Mouse (Mus musculus): ENCODE results near the gene Tbc1d2b. TPM values are rescaled to one million over a fixed set of nuclear protein-coding genes. Genes with fewer than 3 reads are reported as not detected.
A peak's percentile ranks its signal among the peaks of the same experiment; 100 is the strongest.

The Tbc1d2b gene
- polyA plus RNA-seq, 1 experiment from 2014 or later: 5.1 TPM

DNA sequence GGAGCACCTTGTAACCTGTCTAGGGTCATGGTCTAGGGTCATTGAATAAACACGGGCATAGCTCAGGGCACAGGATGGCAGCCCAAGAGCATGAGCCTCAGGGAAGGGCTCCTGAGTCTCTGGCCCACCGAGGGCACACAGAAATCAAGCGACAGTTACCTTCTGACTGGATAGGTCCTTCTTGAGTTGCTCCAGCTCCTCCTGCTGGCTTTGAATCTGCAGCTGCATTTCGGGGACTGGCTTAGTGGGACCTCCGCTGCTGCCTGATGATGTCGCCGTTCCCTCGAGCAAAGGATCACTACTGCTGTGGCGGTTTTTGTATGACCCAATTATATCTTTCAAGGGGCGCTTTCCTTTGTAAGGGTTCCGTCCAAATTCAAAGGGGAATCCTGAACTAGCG is 43.4 kb downstream of the Tbc1d2b start:
- H3K27ac ChIP-seq (ENCODE audit: low read depth, low read length): no peak overlapping the region
- no peak for ATAC-seq
- WGBS: 83% methylated on average over 12 of the region's 12 CpGs
- H3K36me3 ChIP-seq (ENCODE audit: control insufficient read depth, insufficient read depth, low read length): peaks cover 6% of the 10 kb centered on the region
- no peak overlapping the region for H3K4me2 ChIP-seq (ENCODE audit: low read length)
- no peak overlapping the region for H3K9ac ChIP-seq (ENCODE audit: low read depth, low read length)
- no peaks in the 10 kb centered on the region for H3K4me1 ChIP-seq (ENCODE audit: control insufficient read depth, insufficient read depth, low read depth, low read length)
- no peak overlapping the region for H3K4me3 ChIP-seq (ENCODE audit: low read length)
- H3K27me3 ChIP-seq (replicated peaks; ENCODE audit: control insufficient read depth, insufficient read depth, low read length): no peaks in the 10 kb centered on the region
- no peaks in the 10 kb centered on the region for H3K9me3 ChIP-seq (ENCODE audit: control insufficient read depth, low read length)

DNA sequence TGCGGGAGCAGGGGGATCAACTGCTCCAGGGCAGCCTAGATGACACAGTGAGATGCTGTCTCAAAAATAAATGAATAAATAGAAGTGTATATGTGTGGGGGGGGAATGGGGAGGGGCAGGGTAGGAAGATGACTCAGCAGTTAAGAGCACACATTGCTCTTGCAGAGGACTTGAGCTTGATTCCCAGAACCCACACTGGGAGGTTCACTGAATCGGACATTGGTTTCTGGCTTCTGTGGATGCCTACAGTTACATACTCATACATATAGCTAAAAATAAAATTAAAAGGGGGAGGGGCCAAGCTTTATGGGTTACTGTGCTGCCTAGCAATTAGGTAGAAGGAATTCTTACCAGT is 43.9 kb downstream of the Tbc1d2b start:
- H3K27ac ChIP-seq (ENCODE audit: low read depth, low read length): no peak overlapping the region
- H3K27me3 ChIP-seq (replicated peaks; ENCODE audit: control insufficient read depth, insufficient read depth, low read length): no peaks in the 10 kb centered on the region
- ATAC-seq: no peak
- WGBS: 82% methylated on average over 2 of the region's 2 CpGs
- H3K36me3 ChIP-seq (ENCODE audit: control insufficient read depth, insufficient read depth, low read length): peaks cover 11% of the 10 kb centered on the region
- H3K4me2 ChIP-seq (ENCODE audit: low read length): no peak overlapping the region
- H3K4me1 ChIP-seq (ENCODE audit: control insufficient read depth, insufficient read depth, low read depth, low read length): no peaks in the 10 kb centered on the region
- no peak overlapping the region for H3K9ac ChIP-seq (ENCODE audit: low read depth, low read length)
- no peaks in the 10 kb centered on the region for H3K9me3 ChIP-seq (ENCODE audit: control insufficient read depth, low read length)
- H3K4me3 ChIP-seq (ENCODE audit: low read length): no peak overlapping the region

DNA sequence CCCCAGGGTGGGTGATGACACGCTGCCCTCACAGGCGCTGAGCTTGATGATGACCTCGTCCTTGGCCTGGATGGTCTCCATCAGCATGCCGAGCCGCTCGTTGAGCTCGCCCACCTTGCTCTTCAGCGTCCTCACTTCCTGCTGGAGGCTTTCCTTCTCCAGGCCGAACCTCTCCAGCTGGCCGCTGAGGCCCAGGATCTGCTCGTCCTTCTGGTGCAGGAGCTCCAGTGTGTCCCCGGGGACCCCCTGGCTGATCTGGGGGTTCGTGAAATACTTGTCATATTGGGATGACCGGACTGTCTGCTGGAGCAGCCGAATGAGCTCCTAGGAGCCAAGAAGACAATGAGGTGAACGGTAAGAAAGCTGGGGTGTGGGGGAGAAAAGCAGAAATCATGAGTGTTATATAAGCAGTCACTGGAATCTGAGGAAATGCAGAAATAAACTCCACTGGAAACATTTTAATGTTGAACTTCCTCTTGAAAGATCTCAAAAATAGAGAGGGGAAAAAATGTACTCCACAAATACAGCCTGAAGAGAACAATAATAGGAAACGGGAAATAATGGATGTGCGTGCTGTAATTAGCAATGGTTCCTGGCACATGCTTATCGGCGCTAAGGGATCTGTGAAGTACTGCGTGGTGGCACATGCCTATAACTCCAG is 44.4 kb downstream of the Tbc1d2b start:
- ATAC-seq: 0 out of 2 replicates have a peak, but pooled peaks have one; percentile 40
- H3K9ac ChIP-seq (ENCODE audit: low read depth, low read length): no peak overlapping the region
- H3K9me3 ChIP-seq (ENCODE audit: control insufficient read depth, low read length): no peaks in the 10 kb centered on the region
- H3K27me3 ChIP-seq (replicated peaks; ENCODE audit: control insufficient read depth, insufficient read depth, low read length): no peaks in the 10 kb centered on the region
- no peak overlapping the region for H3K27ac ChIP-seq (ENCODE audit: low read depth, low read length)
- WGBS: 85% methylated on average over 21 of the region's 21 CpGs
- peaks cover 11% of the 10 kb centered on the region for H3K36me3 ChIP-seq (ENCODE audit: control insufficient read depth, insufficient read depth, low read length)
- no peak overlapping the region for H3K4me2 ChIP-seq (ENCODE audit: low read length)
- H3K4me1 ChIP-seq (ENCODE audit: control insufficient read depth, insufficient read depth, low read depth, low read length): no peaks in the 10 kb centered on the region
- H3K4me3 ChIP-seq (ENCODE audit: low read length): no peak overlapping the region

DNA sequence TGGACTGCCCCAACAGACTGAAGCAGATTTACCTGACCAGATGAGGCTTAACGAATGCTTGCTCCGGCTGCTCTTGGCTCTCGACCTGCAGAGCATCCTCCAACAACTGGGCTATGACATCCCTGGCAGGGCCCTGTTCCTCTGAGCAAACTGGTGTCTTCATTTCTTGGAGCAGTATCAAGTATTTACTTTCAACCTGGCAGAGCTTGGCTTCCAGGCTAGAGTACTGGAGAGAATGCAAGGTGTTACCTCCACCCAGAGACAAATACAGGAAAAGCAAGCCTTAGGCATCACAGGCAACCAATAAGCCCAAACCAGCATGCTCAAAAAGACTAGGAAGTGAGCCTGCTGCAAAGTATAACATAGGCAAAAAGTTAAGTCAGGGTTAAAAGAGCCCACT is 48.3 kb downstream of the Tbc1d2b start:
- Histone ChIP-seq H3K9ac (ENCODE audit: low read depth, low read length) (no peak overlapping the region), H3K36me3 (ENCODE audit: control insufficient read depth, insufficient read depth, low read length) (peaks cover 26% of the 10 kb centered on the region), H3K27me3 (replicated peaks; ENCODE audit: control insufficient read depth, insufficient read depth, low read length) (no peaks in the 10 kb centered on the region), H3K4me3 (ENCODE audit: low read length) (no peak overlapping the region), H3K4me2 (ENCODE audit: low read length) (no peak overlapping the region), H3K9me3 (ENCODE audit: control insufficient read depth, low read length) (no peaks in the 10 kb centered on the region), H3K4me1 (ENCODE audit: control insufficient read depth, insufficient read depth, low read depth, low read length) (no peaks in the 10 kb centered on the region), H3K27ac (ENCODE audit: low read depth, low read length) (no peak overlapping the region)
- no peak for ATAC-seq
- WGBS: 83% methylated on average over 3 of the region's 3 CpGs

DNA sequence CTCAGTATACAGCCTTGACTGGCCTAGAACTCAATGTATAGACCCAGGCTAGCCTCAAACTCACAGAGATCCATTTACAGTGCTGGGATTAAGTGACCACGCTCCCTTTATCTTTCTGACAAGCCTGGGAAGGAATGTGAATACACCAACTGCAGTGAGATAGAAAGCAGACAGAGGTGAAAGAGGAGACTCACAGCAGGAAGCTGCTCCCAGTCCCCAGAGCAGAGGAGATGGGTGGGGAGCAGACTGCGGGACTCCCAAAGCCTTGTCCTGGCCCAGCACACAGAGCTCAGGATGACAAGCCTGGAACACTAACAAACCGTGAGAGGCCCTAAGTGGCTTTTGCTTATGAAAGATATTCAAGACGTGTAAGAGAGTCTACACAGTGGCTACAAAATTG is 53.1 kb downstream of the Tbc1d2b start:
- ATAC-seq: no peak
- Histone ChIP-seq H3K9me3 (ENCODE audit: control insufficient read depth, low read length) (no peaks in the 10 kb centered on the region), H3K4me2 (ENCODE audit: low read length) (no peak overlapping the region), H3K27me3 (replicated peaks; ENCODE audit: control insufficient read depth, insufficient read depth, low read length) (no peaks in the 10 kb centered on the region), H3K27ac (ENCODE audit: low read depth, low read length) (no peak overlapping the region), H3K4me3 (ENCODE audit: low read length) (no peak overlapping the region), H3K36me3 (ENCODE audit: control insufficient read depth, insufficient read depth, low read length) (peaks cover 29% of the 10 kb centered on the region), H3K9ac (ENCODE audit: low read depth, low read length) (no peak overlapping the region), H3K4me1 (ENCODE audit: control insufficient read depth, insufficient read depth, low read depth, low read length) (no peaks in the 10 kb centered on the region)
- 37% methylated on average over 4 of the region's 4 CpGs for WGBS

DNA sequence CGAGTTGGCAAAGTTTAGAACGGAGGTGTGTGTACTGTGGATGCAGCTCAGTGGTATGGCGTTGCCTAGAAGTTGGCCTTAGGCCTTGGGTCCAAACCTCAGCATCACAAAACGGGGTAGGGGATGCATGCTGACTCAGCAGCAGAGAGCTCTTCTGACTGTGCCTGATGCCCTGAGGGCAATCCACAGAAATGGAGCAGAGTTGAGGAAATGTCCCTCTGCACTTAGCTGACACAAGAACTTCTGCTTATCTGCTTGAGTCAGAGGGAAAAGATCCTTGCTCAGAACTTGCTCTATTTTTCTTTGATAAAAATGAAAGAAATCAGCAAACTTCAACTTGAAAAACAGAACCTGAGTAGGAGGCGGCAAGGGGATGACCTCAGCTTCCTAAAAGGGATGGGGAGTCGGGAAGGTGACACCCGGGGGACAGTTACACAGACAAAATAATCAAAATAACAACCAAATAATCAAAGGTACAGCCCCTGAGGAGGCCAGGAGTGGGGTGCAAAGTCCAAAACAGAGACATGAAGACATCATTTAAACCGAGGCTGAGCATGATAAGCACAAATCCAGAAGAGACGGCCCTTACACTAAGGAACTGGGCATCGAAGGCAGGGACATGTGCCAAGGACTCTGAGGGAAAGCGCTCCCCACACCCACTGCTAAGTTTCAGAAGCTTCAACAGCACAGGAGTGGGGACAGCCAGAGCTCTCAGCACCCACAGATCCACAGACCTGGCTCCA is 54.2 kb downstream of the Tbc1d2b start:
- Histone ChIP-seq H3K4me3 (ENCODE audit: low read length) (no peak overlapping the region), H3K9me3 (ENCODE audit: control insufficient read depth, low read length) (no peaks in the 10 kb centered on the region), H3K4me1 (ENCODE audit: control insufficient read depth, insufficient read depth, low read depth, low read length) (no peaks in the 10 kb centered on the region), H3K27me3 (replicated peaks; ENCODE audit: control insufficient read depth, insufficient read depth, low read length) (no peaks in the 10 kb centered on the region), H3K27ac (ENCODE audit: low read depth, low read length) (no peak overlapping the region), H3K9ac (ENCODE audit: low read depth, low read length) (no peak overlapping the region), H3K36me3 (ENCODE audit: control insufficient read depth, insufficient read depth, low read length) (peaks cover 22% of the 10 kb centered on the region), H3K4me2 (ENCODE audit: low read length) (no peak overlapping the region)
- 80% methylated on average over 11 of the region's 11 CpGs for WGBS
- no peak for ATAC-seq

DNA sequence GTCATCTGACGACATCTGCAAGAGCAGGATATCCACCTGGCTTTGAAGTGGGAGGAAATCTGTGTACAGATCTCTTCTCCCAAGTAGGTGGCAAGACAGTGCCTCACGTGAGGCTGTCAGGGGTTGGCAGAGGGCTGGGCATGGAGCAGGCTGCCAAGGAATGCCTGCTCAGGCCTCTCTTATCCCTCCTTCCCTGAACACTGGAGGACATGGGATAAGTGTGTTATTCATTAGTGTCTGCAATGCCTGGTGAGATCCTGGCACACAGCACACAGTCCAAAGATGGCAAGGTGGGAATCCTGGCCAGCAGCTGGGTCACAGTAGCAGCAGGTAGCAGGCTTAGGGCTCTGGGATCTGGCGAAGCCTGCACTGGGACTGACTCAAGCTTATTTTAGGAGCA is 57.5 kb downstream of the Tbc1d2b start:
- H3K27me3 ChIP-seq (replicated peaks; ENCODE audit: control insufficient read depth, insufficient read depth, low read length): no peaks in the 10 kb centered on the region
- no peaks in the 10 kb centered on the region for H3K4me1 ChIP-seq (ENCODE audit: control insufficient read depth, insufficient read depth, low read depth, low read length)
- H3K4me2 ChIP-seq (ENCODE audit: low read length): no peak overlapping the region
- peaks cover 15% of the 10 kb centered on the region for H3K36me3 ChIP-seq (ENCODE audit: control insufficient read depth, insufficient read depth, low read length)
- H3K27ac ChIP-seq (ENCODE audit: low read depth, low read length): no peak overlapping the region
- ATAC-seq: no peak
- 85% methylated on average over 3 of the region's 3 CpGs for WGBS
- no peaks in the 10 kb centered on the region for H3K9me3 ChIP-seq (ENCODE audit: control insufficient read depth, low read length)
- no peak overlapping the region for H3K9ac ChIP-seq (ENCODE audit: low read depth, low read length)
- H3K4me3 ChIP-seq (ENCODE audit: low read length): no peak overlapping the region

DNA sequence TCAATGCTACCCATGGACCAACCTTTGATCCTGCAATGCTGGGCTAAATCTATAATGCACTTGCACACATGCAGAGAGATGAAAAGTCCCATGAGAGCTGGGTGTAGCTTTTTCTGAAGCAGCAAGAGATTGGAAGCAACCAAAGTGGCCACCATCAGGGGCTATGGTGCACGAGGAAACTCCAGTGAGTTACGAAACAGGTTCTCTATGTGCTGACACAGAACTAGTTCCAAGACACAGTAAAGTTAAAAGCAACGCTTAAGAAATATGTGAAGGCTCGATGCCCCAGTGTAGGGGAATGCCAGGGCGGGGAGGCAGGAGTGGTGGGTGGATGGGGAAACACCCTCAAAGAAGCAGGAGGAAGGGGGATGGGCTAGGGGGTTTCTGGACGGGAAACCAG is 61.9 kb downstream of the Tbc1d2b start:
- Histone ChIP-seq H3K9ac (ENCODE audit: low read depth, low read length) (no peak overlapping the region), H3K36me3 (ENCODE audit: control insufficient read depth, insufficient read depth, low read length) (peaks cover 14% of the 10 kb centered on the region; the same call in 1 of the 2 replicates), H3K27me3 (replicated peaks; ENCODE audit: control insufficient read depth, insufficient read depth, low read length) (no peaks in the 10 kb centered on the region), H3K4me2 (ENCODE audit: low read length) (no peak overlapping the region), H3K4me3 (ENCODE audit: low read length) (no peak overlapping the region), H3K9me3 (ENCODE audit: control insufficient read depth, low read length) (no peaks in the 10 kb centered on the region), H3K4me1 (ENCODE audit: control insufficient read depth, insufficient read depth, low read depth, low read length) (no peaks in the 10 kb centered on the region), H3K27ac (ENCODE audit: low read depth, low read length) (no peak overlapping the region)
- no peak for ATAC-seq
- WGBS: 87% methylated on average over 6 of the region's 6 CpGs

DNA sequence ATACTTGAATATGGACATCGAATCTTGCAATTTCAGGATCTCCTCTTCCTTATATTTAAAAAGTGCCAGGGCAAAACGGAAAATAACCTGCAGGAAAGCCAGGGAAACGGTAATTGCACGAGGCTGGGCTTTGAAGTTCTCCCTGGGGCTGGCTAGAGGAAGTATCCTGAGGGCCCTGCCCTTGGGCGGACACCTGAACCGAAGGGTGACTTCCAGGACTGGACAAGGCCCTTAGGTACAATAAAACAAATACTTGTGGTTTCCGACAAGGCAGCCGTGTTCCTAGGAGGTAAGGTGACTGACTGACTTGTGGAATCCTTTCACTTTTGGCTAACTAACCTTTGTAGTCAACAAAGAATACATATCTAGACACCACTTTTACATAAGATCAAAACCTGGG is 62.8 kb downstream of the Tbc1d2b start:
- Histone ChIP-seq H3K4me2 (ENCODE audit: low read length) (no peak overlapping the region), H3K36me3 (ENCODE audit: control insufficient read depth, insufficient read depth, low read length) (peaks cover 20% of the 10 kb centered on the region), H3K9me3 (ENCODE audit: control insufficient read depth, low read length) (no peaks in the 10 kb centered on the region), H3K9ac (ENCODE audit: low read depth, low read length) (no peak overlapping the region), H3K4me3 (ENCODE audit: low read length) (no peak overlapping the region), H3K27ac (ENCODE audit: low read depth, low read length) (no peak overlapping the region), H3K4me1 (ENCODE audit: control insufficient read depth, insufficient read depth, low read depth, low read length) (no peaks in the 10 kb centered on the region), H3K27me3 (replicated peaks; ENCODE audit: control insufficient read depth, insufficient read depth, low read length) (no peaks in the 10 kb centered on the region)
- 89% methylated on average over 8 of the region's 8 CpGs for WGBS
- no peak for ATAC-seq
